Mouse (Mus musculus) heart, adult 2 months (tissue): ENCODE results near the gene Mlf1. TPM values are rescaled to one million over a fixed set of nuclear protein-coding genes. Genes with fewer than 3 reads are reported as not detected.

Source experiments
- DNase-seq, 2 experiments: peaks; one replicate each; pipeline ENCODE4 v3.0.0; 2021
- H3K27ac ChIP-seq: fragments of 200-600 bp; 2 replicates; pipeline ENCODE4 v1.8.1; 2022
- H3K27me3 ChIP-seq: fragments of 200-500 bp; 2 replicates; pipeline ENCODE4 v1.6.1; 2012; ENCODE audit warnings: mild to moderate bottlenecking, low read length, inconsistent platforms, mixed read lengths; ENCODE audit not compliant: control insufficient read depth, insufficient read depth
- H3K36me3 ChIP-seq: fragments of 200-500 bp; 2 replicates; pipeline ENCODE4 v1.6.1; 2012; ENCODE audit warnings: low read length, inconsistent platforms; ENCODE audit not compliant: control insufficient read depth, insufficient read depth
- H3K4me1 ChIP-seq: fragments of 200-500 bp; 2 replicates; pipeline ENCODE4 v1.6.1; 2011; ENCODE audit warnings: low read length; ENCODE audit not compliant: control insufficient read depth, insufficient read depth
- H3K4me3 ChIP-seq: fragments of 200-600 bp; 2 replicates; pipeline ENCODE4 v1.8.1; 2022
- H3K79me2 ChIP-seq: fragments of 200-500 bp; replicated peaks from 2 replicates; pipeline ENCODE4 v1.6.1; 2012; ENCODE audit warnings: mild to moderate bottlenecking, inconsistent platforms, low read length, moderate library complexity, mixed read lengths; ENCODE audit not compliant: control insufficient read depth, insufficient read depth
- H3K9ac ChIP-seq: fragments of 200-500 bp; 2 replicates; pipeline ENCODE4 v1.6.1; 2012; ENCODE audit warnings: low read depth, mild to moderate bottlenecking, control low read depth, inconsistent platforms, low read length, mixed read lengths
- CTCF ChIP-seq: fragments of 200-600 bp; IDR thresholded peaks from 2 replicates; pipeline ENCODE4 v1.8.1; 2022; ENCODE audit warnings: antibody characterized with exemption, mild to moderate bottlenecking, moderate library complexity
- EP300 ChIP-seq: fragments of 200-500 bp; IDR thresholded peaks from 2 replicates; pipeline ENCODE4 v1.6.1; 2011; ENCODE audit warnings: low read depth, low read length, control low read depth; ENCODE audit not compliant: insufficient read depth
- POLR2A ChIP-seq: fragments of 200-500 bp; IDR thresholded peaks from 2 replicates; pipeline ENCODE4 v1.6.1; 2011; ENCODE audit warnings: mild to moderate bottlenecking, low read depth, low read length, control low read depth; ENCODE audit not compliant: insufficient read depth
- WGBS: fragments of 180-500 bp; shearing (Covaris S2); methylation state at CpG from one replicate; pipeline ENCODE4 v1.1.7; 2018; 5-methylcytosine and 5-hydroxymethylcytosine counted together
- intact Hi-C: fragments of 180-260 bp; cut with DNase I; formaldehyde crosslinking; loops from one replicate; pipeline ENCODE4 v1.15.1; 2025
- polyA plus RNA-seq: library from polyadenylated mRNA; depleted of rRNA; stranded (reverse); fragments of >200 nt; gene quantifications from 2 replicates; pipeline ENCODE4 v1.2.3, GENCODE M21; 2012
- total RNA-seq, 2 experiments: library from RNA; stranded (reverse); gene quantifications; 2 replicates each; pipeline ENCODE4 v1.2.3; 2021

Mlf1 gene
- total and polyA plus RNA-seq, 3 experiments: 52.7 to 189 (median 177) TPM

DNA sequence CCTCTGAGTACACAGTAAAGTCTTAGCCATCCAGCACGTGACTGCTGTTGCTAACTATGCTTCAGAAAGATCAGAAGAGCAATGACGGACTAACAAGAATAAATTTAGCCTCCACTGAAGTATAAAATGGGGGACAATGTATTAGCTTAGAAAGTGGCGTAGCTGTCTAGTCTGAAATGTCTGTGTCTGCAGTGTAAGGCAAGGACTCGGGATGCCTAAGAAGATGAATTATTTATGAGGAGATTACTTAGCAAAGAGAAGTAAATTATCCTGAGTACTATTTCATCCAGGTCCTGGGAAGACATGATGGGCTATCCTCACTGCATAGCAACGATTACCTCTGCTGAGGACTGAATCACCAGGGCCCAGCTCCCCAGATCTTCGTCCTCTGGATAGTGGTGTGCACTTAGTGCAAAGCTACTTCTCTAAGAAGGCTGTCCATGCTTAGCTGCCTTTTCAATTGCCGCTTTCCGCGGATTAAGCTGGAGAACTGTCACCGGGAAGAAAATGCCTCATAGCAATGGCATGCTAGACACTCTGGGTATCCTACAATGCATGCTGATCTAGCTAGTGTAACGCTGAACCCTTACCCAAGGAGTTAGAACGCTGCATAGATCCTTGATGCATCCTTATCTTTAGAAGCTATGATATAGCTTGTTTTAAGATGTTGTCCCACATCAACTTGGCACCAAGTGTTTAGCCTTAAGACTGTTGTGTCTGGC is 22.3 kb upstream of the Mlf1 start:
- Histone ChIP-seq H3K36me3 (no peaks in the 10 kb centered on the region), H3K79me2 (no peaks in the 10 kb centered on the region), H3K4me3 (no peak overlapping the region), H3K27ac (no peak overlapping the region), H3K9ac (no peak overlapping the region), H3K4me1 (no peaks in the 10 kb centered on the region), H3K27me3 (no peaks in the 10 kb centered on the region)
- 76% methylated on average over 12 of the region's 12 CpGs for whole genome bisulfite sequencing
- TF ChIP-seq CTCF (no peak), EP300 (no peak), POLR2A (no peak)
- intact Hi-C loops: loop anchor here (2.0 to 5.0 kb wide), 3 partner anchors 41 to 217 kb away; partner anchors contain the start of gene Gfm1
- DNase-seq: no peak

DNA sequence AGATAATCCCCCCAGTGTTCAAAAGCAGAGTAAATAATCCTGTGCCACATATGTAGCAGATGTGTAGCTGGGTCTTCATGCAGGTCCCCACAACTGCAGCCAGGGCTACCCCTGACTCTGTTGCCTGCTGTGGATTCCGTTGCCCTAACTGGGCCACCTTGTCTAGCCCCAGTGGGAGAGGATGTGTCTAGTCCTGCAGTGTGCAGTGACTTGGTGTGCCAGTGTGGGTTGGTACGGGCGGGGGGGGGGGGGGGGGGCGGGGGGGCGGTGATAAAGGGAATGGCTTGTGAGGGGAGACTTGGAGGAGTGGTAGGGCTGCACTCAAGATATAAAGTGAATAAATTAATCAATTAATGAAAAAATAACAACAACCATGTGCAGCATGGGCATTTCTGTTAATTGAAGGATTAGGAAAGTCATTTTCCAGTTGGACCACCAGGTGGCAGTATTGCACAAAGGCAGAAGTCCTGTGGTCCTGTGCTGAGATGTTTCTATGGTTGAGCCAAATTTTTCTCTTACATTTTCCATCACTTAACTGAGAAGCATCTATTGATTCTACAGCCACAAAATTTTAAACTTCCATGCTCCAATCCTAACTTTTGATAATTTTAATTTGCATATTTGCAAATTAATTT is 21.7 kb upstream of the Mlf1 start:
- WGBS: 39% methylated on average over 5 of the region's 5 CpGs
- H3K27ac ChIP-seq: no peak overlapping the region
- no peak for DNase-seq
- H3K27me3 ChIP-seq: no peaks in the 10 kb centered on the region
- no peaks in the 10 kb centered on the region for H3K4me1 ChIP-seq
- no peaks in the 10 kb centered on the region for H3K36me3 ChIP-seq
- H3K4me3 ChIP-seq: no peak overlapping the region
- TF ChIP-seq EP300: no peak
- peak; percentile 87 for TF ChIP-seq CTCF
- no peak for TF ChIP-seq POLR2A
- H3K9ac ChIP-seq: no peak overlapping the region
- intact Hi-C loops: loop anchor here (2.0 to 5.0 kb wide), 3 partner anchors 40 to 217 kb away; partner anchors contain the start of gene Gfm1
- H3K79me2 ChIP-seq: no peaks in the 10 kb centered on the region

DNA sequence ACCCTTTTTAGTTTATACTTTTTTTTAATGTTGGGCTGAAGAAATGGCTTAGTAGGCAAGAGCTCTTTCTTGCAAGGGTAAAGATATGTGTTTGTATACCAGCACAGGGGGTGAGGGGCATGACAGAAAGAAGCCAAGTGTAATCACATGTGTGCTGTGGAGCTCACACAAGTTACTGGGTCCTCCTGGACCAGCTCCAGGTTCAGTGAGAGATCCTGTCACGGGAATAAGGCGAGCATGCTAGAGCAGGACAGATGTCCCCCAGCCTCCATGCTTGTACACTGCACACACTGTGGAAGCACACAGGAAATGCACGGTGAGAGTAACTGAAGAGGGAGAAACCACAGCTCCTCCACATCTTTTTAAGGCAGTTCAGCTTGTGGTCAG is 21.1 kb upstream of the Mlf1 start:
- Histone ChIP-seq H3K27me3 (no peaks in the 10 kb centered on the region), H3K79me2 (no peaks in the 10 kb centered on the region), H3K4me3 (no peak overlapping the region), H3K9ac (no peak overlapping the region), H3K36me3 (no peaks in the 10 kb centered on the region), H3K4me1 (no peaks in the 10 kb centered on the region), H3K27ac (no peak overlapping the region)
- DNase-seq: no peak
- intact Hi-C loops: loop anchor here (2.0 to 5.0 kb wide), 3 partner anchors 40 to 216 kb away; partner anchors contain the start of gene Gfm1
- no peak for TF ChIP-seq EP300
- no peak for TF ChIP-seq CTCF
- no peak for TF ChIP-seq POLR2A
- WGBS: 70% methylated on average over 3 of the region's 3 CpGs

DNA sequence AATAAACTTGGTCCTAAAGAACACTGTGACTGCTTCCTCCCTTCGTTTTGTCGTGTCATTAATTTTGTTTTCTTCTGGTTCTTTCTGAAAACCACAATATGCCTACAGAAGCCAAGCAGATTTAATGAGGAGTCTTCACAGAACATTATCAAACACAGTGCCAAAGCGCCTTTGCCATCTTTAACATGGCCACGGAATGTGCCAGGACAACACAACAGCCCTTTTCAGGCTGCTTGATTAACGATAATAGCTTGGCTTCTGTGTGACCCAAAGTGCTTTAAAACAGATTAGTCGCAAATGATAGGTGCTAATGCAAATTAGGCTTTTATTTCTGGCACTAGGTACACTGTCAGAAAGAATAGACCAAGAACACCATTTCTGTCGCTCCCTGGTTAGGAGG is 15.5 kb upstream of the Mlf1 start:
- H3K27me3 ChIP-seq: no peaks in the 10 kb centered on the region
- WGBS: 67% methylated on average over 7 of the region's 7 CpGs
- H3K27ac ChIP-seq: no peak overlapping the region
- H3K4me1 ChIP-seq: no peaks in the 10 kb centered on the region; the same call in 1 of the 2 replicates
- H3K36me3 ChIP-seq: peaks cover 3% of the 10 kb centered on the region; the same call in 1 of the 2 replicates
- no peak for DNase-seq
- no peaks in the 10 kb centered on the region for H3K79me2 ChIP-seq
- no peak overlapping the region for H3K9ac ChIP-seq
- intact Hi-C loops: no loop called here
- no peak overlapping the region for H3K4me3 ChIP-seq
- TF ChIP-seq CTCF (no peak), EP300 (no peak), POLR2A (no peak)

DNA sequence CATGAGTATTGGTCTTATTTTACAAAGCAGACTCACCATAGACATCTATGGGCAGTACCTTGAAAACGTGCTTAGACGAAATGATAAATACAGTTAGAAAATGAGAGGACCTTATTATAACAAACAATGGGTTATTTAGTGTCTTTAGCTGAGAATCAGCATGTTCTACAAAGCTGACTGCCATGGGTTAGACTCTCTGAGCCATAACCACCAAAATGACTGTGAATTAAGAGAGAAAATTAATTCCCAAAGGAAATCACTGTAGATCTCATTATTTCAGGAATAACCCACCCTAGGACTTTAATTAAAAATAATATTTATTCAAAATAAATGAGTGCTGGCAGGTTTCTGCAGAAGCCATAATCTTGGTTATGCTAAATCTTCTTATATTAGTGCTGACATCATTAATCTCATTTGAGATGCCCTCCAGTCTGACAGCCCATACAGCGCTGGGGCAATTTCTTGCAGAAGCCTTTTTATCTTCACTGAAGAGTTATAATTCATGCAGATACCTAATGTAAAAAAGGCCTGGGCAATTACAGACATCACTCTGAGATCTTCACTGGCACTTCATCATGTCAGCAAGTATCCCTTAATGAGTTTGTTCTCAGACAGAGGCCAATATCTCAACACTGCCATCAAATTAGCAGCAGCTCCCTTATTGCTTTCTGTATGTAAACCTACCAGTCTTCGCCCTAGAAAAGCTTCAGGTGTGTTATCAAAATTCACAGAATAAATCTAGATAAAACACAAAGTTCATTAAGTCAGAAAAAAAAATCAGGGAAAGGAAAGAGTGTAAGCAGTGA is 7.6 kb upstream of the Mlf1 start:
- Histone ChIP-seq H3K79me2 (no peaks in the 10 kb centered on the region), H3K4me1 (peaks cover 6% of the 10 kb centered on the region; the same call in 1 of the 2 replicates), H3K9ac (no peak overlapping the region), H3K27ac (no peak overlapping the region), H3K36me3 (peaks cover 8% of the 10 kb centered on the region), H3K4me3 (no peak overlapping the region), H3K27me3 (no peaks in the 10 kb centered on the region)
- DNase-seq: no peak
- 76% methylated on average over 4 of the region's 4 CpGs for WGBS
- TF ChIP-seq CTCF (no peak), POLR2A (no peak), EP300 (no peak)
- intact Hi-C loops: no loop called here

DNA sequence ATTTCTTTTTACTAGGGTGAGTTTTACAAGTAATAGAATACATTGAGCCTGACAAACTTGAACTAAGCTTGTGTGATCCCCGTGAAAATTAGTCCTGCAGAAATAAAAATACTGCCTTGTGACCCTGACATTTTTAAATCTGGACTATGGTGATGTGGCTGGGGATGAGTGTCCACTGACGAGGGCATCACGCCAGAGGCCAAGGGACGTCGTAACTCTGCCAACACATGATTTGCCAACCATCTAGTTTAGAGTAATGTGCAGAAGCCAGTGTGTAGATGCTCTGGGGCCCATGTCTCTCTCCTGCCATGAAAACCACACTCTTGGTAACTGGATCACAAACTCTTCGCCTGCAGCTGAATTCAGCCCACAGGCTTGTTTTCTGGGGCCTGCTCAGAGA is 6.4 kb upstream of the Mlf1 start:
- DNase-seq: peak; percentile 56 to 59
- WGBS: 64% methylated on average over 6 of the region's 6 CpGs
- Histone ChIP-seq H3K4me3 (no peak overlapping the region), H3K27ac (peak overlapping the region; percentile 45), H3K9ac (no peak overlapping the region), H3K4me1 (peaks cover 6% of the 10 kb centered on the region), H3K79me2 (no peaks in the 10 kb centered on the region), H3K36me3 (peaks cover 5% of the 10 kb centered on the region), H3K27me3 (no peaks in the 10 kb centered on the region)
- TF ChIP-seq EP300 (peak; percentile 76; the same call in 1 of the 2 replicates), CTCF (no peak), POLR2A (no peak)
- intact Hi-C loops: no loop called here
